Mouse (Mus musculus): ENCODE measurements around the gene Fgfr3. TPM values are rescaled to one million over a fixed set of nuclear protein-coding genes. Genes with fewer than 3 reads are reported as not detected.

Fgfr3 gene
- total RNA-seq, 1 experiment from 2014 or later: not detected

DNA sequence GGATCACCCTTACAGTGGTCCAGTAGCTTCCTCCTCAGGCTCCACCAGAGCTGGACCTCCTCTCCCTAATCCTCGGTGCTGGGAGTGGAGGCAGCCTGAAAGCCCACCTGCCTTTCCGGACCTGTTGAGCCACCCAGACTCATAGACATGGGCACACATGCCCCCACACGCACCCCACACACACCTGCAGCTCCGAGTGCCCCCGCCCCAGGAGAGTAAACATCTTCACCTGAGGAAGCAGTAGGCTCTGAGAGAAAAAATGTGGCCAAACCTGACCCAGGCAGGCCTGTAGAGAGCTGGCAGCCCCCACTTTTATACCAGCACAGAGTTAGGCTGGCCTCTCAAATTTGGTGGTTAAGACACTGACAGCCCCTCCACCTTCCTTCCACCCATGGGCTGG lies 25.0 kb upstream of the Fgfr3 start:
- ATAC-seq (replicated peaks; ENCODE audit: insufficient number of reproducible peaks, low FRiP score, low TSS enrichment, poor library complexity, severe bottlenecking): no peak

GRCm38 (mm10) chr5:33697534-33697933 lies 23.9 kb upstream of the Fgfr3 start:
- no peak for ATAC-seq (replicated peaks; ENCODE audit: insufficient number of reproducible peaks, low FRiP score, low TSS enrichment, poor library complexity, severe bottlenecking)

DNA sequence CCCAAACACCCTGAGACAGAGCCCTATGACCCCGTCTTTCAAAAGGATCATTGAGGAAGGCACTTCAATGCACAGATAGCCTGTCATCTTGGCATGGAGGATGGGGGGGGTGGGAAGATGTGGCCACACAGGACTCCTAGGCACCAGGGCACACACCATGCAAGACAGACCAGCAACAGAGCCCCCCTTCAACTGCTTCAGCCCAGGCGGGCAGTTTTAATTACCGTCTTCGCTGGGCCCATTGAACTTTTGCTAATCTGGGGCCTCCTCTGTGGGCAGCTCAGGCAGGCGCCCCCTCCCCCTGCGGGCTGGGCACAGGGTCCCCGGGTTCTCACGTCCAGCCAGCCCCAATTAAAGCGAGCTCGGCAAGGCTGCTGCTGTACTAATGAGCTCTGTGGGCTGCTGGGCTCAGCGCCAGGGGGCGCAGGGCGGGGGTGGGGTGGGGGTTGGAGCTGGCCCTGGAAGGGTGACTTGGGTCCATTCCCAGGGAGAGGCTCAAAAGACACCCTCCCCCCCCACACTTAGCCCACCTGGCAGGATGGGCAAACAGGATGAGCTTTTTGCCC lies 23.4 kb upstream of the Fgfr3 start:
- no peak for ATAC-seq (replicated peaks; ENCODE audit: insufficient number of reproducible peaks, low FRiP score, low TSS enrichment, poor library complexity, severe bottlenecking)

DNA sequence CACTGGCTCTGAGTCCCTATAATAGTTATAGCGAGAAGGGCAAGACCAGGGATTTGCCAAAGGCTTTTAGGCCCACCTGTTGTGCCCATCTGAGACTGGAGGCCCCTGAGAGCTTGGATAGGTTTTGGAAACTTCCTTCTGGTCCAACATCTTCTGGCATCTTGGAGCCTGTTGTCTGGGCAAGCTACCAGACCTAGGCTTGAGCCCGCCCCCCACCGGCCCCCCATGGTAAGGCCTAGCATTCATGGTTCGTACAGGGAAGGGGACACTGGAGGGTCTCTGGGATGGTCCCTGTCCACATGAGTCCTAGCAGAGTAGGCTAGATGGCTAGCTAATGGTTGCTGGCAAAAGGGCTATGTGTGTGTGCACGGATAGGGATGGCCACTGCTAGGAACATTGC lies 22.8 kb upstream of the Fgfr3 start:
- ATAC-seq (replicated peaks; ENCODE audit: insufficient number of reproducible peaks, low FRiP score, low TSS enrichment, poor library complexity, severe bottlenecking): no peak

GRCm38 (mm10) chr5:33700010-33700409 lies 21.5 kb upstream of the Fgfr3 start:
- no peak for ATAC-seq (replicated peaks; ENCODE audit: insufficient number of reproducible peaks, low FRiP score, low TSS enrichment, poor library complexity, severe bottlenecking)

DNA sequence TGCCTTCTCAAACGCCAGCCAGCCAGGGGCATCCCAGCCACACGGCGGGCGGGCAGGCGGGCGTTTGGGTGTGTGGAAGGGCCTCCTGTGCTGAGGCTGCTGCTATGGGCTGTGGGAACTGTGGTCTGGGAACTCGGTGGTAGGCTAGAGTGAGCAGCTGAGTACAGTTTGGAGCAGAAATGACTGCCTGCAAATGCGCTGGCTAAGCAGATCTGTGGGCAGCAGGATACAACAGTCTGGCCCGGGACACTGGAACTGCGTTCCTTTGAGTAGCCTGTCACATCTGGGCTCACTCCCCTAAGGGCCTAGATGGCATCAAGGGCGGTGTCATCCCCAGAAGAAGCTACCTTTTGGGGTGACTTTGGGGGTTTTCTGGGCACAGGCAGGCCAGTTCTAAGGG lies 19.6 kb upstream of the Fgfr3 start:
- no peak for ATAC-seq (replicated peaks; ENCODE audit: insufficient number of reproducible peaks, low FRiP score, low TSS enrichment, poor library complexity, severe bottlenecking)

DNA sequence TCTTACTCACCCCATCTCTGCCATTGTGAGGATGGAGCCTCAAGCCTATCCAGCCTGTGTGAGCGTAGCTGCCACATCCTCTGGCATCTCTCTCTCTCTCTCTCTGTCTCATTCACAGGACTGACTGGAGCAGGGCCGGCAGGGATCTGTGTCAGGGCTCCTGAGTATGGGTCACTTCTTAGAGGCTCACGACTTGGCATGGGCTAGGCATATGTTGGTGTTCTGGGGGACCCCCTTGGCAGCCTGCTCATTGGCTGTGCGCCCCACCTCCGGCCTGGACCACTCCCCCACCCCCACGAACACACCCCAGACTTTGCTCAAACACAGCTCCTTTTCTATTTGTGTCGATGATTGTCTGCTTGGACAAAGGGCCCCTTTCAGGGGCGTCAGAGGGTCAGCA lies 17.5 kb upstream of the Fgfr3 start:
- ATAC-seq (replicated peaks; ENCODE audit: insufficient number of reproducible peaks, low FRiP score, low TSS enrichment, poor library complexity, severe bottlenecking): no peak

- ATAC-seq (replicated peaks; ENCODE audit: insufficient number of reproducible peaks, low FRiP score, low TSS enrichment, poor library complexity, severe bottlenecking): no peak
Measured at GRCm38 (mm10) chr5:33704945-33705611, 16.4 kb upstream of the Fgfr3 start.

GRCm38 (mm10) chr5:33705612-33706349 lies 15.7 kb upstream of the Fgfr3 start:
- no peak for ATAC-seq (replicated peaks; ENCODE audit: insufficient number of reproducible peaks, low FRiP score, low TSS enrichment, poor library complexity, severe bottlenecking)

DNA sequence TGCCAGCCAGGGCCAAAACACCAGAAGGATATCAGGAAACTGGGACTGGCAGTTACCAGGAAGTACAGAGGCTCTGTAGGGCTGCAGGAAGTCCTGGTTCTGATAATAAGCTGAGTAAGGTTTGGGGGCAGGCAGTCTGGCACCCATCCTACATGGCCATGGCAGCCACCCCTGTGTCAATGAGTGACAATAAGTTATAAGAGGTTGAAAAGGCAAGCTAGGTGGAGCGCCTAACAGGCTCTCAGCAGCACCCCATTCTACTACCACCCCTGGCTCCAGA lies 15.2 kb upstream of the Fgfr3 start:
- ATAC-seq (replicated peaks; ENCODE audit: insufficient number of reproducible peaks, low FRiP score, low TSS enrichment, poor library complexity, severe bottlenecking): no peak

GRCm38 (mm10) chr5:33707163-33707562 lies 14.3 kb upstream of the Fgfr3 start:
- no peak for ATAC-seq (replicated peaks; ENCODE audit: insufficient number of reproducible peaks, low FRiP score, low TSS enrichment, poor library complexity, severe bottlenecking)

DNA sequence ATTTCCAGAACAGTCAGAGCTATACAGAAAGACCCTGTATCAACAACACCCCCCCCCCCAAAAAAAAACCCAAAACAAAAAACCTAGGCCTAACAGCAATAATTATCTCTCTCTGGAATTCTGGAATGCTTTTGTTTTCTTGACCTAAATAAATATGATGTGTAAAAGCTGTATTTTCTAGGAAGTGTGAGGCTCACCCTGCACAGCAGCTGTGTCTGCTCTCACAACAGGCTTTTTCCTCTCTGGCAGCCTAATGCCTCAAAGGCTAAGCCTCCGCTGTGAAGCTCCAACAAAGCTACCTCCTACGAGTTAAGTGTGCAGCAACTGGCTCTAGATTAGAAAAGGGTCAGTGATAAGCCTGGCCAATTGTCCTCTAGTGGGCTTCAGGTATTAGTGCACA lies 12.4 kb upstream of the Fgfr3 start:
- no peak for ATAC-seq (replicated peaks; ENCODE audit: insufficient number of reproducible peaks, low FRiP score, low TSS enrichment, poor library complexity, severe bottlenecking)

DNA sequence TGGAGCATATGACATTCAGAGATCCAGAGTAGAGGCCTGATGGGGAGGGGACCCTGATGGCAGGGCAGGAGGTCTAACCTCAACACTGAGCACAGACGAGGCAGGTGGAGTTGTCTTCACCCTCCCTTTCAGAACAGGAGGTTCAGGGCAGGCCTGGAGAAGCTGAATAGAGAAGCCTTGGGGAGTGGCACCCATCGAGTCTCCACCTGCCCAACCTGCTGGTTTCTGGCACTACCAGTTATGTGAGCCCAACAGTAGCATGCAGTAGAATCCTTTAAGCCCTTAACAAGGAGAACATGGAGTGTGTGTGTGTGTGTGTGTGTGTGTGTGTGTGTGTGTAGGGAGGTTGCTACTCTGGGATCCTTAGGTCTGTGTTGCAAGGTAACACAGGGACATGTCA lies 8.9 kb upstream of the Fgfr3 start:
- no peak for ATAC-seq (replicated peaks; ENCODE audit: insufficient number of reproducible peaks, low FRiP score, low TSS enrichment, poor library complexity, severe bottlenecking)

GRCm38 (mm10) chr5:33715182-33715581 lies 6.3 kb upstream of the Fgfr3 start:
- no peak for ATAC-seq (replicated peaks; ENCODE audit: insufficient number of reproducible peaks, low FRiP score, low TSS enrichment, poor library complexity, severe bottlenecking)

DNA sequence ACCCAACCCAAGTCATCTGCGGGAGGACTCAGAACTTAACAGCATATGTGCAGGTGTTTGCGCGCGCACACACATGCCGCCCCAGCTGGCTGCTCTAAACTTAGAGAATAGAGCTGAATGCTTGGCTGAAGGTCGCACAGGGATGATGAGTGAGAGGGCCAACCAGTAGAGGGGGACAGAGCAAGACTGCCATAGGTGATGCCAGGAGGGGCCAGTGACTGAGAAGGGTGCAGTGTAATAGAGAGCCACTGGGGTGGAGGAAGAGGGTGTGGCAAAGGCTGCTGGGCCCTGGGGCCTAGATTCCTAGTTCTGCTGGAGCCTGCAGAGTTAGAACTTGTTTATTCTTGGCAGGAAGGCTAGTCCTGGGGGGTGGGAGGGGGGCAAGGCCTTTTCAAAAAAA lies 5.0 kb upstream of the Fgfr3 start:
- no peak for ATAC-seq (replicated peaks; ENCODE audit: insufficient number of reproducible peaks, low FRiP score, low TSS enrichment, poor library complexity, severe bottlenecking)

- no peak for ATAC-seq (replicated peaks; ENCODE audit: insufficient number of reproducible peaks, low FRiP score, low TSS enrichment, poor library complexity, severe bottlenecking)
Measured at GRCm38 (mm10) chr5:33718460-33718859, 3.0 kb upstream of the Fgfr3 start.

GRCm38 (mm10) chr5:33720852-33721490 lies 503 bp upstream of the Fgfr3 start:
- no peak for ATAC-seq (replicated peaks; ENCODE audit: insufficient number of reproducible peaks, low FRiP score, low TSS enrichment, poor library complexity, severe bottlenecking)

- no peak for ATAC-seq (replicated peaks; ENCODE audit: insufficient number of reproducible peaks, low FRiP score, low TSS enrichment, poor library complexity, severe bottlenecking)
Measured at GRCm38 (mm10) chr5:33722266-33723018, 968 bp downstream of the Fgfr3 start.

- ATAC-seq (replicated peaks; ENCODE audit: insufficient number of reproducible peaks, low FRiP score, low TSS enrichment, poor library complexity, severe bottlenecking): no peak
Measured at GRCm38 (mm10) chr5:33723019-33723640, 1.7 kb downstream of the Fgfr3 start.

All from monocyte, adult 5-6 weeks (primary cell).